In genomic region chr13:81208106-81208613, GRCm38 (mm10) we compare ENCODE assay signal across 15 mouse cellular contexts.
"Had no signal": no experiment of that assay in that cellular context is flagged by ENCODE, and none has a peak within 500 bp of the region (broad histone marks: within the 10 kb centered on the region; RNA-seq: fewer than 3 reads in every experiment).

No protein-coding gene starts in this region.

- H3K9ac ChIP-seq: limb, embryonic 13.5 days; liver, embryonic 14.5 days; liver, postnatal 0 days; lung, embryonic 14.5 days had no signal

- ATAC-seq: intestine, postnatal 0 days; liver, postnatal 0 days had no signal

- H3K4me3 ChIP-seq: layer of hippocampus, adult 2 months; limb, embryonic 10.5 days; limb, embryonic 13.5 days had no signal

- H3K27ac ChIP-seq: layer of hippocampus, adult 2 months; limb, embryonic 10.5 days; limb, embryonic 13.5 days; liver, embryonic 14.5 days had no signal

- DNase-seq: layer of hippocampus, adult 9-11 months; liver; liver, postnatal 0 days; lung, embryonic 14.5 days; lung, postnatal 10 days; lung, postnatal 4 days; midbrain, embryonic 14.5 days; thymus, adult 18-20 months; thymus, postnatal 36 days had no signal

- H3K4me2 ChIP-seq: limb, embryonic 13.5 days; lung, embryonic 14.5 days; midbrain, embryonic 11.5 days had no signal

- H3K36me3 ChIP-seq: limb, embryonic 10.5 days; limb, embryonic 13.5 days had no signal

- H3K27me3 ChIP-seq: limb, embryonic 13.5 days had no signal

- H3K9me3 ChIP-seq: limb, embryonic 10.5 days; limb, embryonic 13.5 days had no signal

- H3K4me1 ChIP-seq: limb, embryonic 10.5 days; limb, embryonic 13.5 days had no signal
